ENCODE assay signal across 8 mouse cellular contexts in the genomic region with DNA sequence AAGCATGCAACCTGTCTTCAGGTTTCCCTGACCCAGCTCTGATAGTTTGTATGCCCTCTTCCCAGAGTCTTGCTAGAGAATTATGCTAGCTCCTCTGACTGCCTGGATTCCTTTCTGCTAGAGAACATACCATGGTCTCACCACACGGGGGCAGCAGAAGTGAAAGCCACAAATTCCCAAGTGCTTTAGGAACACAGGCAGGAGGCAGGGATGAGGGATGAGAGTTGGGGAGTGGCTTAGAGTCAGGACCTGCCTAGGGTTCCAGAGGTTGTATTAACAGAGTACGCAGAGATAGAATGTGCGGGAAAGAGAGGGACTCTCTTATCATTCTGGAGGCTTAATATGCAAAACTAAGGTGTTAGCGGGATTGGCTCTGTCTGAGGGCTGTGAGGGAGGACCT.
A peak's percentile ranks its signal among the peaks of the same experiment; 100 is the strongest.
DNase-seq lines count a peak whose midpoint lies in the region; ATAC-seq and TF ChIP-seq lines count a peak whose summit lies in the region.

No protein-coding gene starts in this region.

- peak; percentile 20 for DNase-seq in CH12.LX (ENCODE audit: extremely low read depth)
- peak; percentile 43 for DNase-seq in adrenal gland, adult 2 months
- peak; percentile 86 for DNase-seq in embryo, embryonic 10.5 days (ENCODE audit: low spot score)
- DNase-seq in kidney, postnatal 4 days = peak; percentile 75 to 77
- DNase-seq in lung, embryonic 14.5 days = peak; percentile 85
- peak; percentile 81 for DNase-seq in retina, embryonic 14.5 days (ENCODE audit: low spot score)
- DNase-seq in MN1 (ENCODE audit: low spot score) = no peak

- H3K36me3 ChIP-seq in CH12.LX (replicated peaks in 1 of 2; ENCODE audit: control insufficient read depth in 1 of 2, insufficient read depth in 1 of 2, low read length in 1 of 2) = no peaks in the 10 kb centered on the region
- H3K36me3 ChIP-seq in heart, embryonic 15.5 days = no peaks in the 10 kb centered on the region
- H3K36me3 ChIP-seq in lung, embryonic 14.5 days (ENCODE audit: insufficient read depth) = no peaks in the 10 kb centered on the region

- H3K9me3 ChIP-seq in CH12.LX (replicated peaks; ENCODE audit: low read length) = no peaks in the 10 kb centered on the region
- no peaks in the 10 kb centered on the region for H3K9me3 ChIP-seq in heart, embryonic 15.5 days (replicated peaks)
- no peaks in the 10 kb centered on the region for H3K9me3 ChIP-seq in lung, embryonic 14.5 days (ENCODE audit: low read depth, low read length)

- H3K4me3 ChIP-seq in CH12.LX (replicated peaks in 1 of 3; ENCODE audit: low read depth in 2 of 3, low read length in 2 of 3, poor library complexity in 1 of 3) = no peak overlapping the region
- H3K4me3 ChIP-seq in heart, embryonic 15.5 days = no peak overlapping the region
- H3K4me3 ChIP-seq in lung, embryonic 14.5 days (ENCODE audit: low read depth, low read length) = no peak overlapping the region

- H3K27me3 ChIP-seq in CH12.LX (replicated peaks) = no peaks in the 10 kb centered on the region
- H3K27me3 ChIP-seq in heart, embryonic 15.5 days = no peaks in the 10 kb centered on the region
- H3K27me3 ChIP-seq in lung, embryonic 14.5 days (ENCODE audit: insufficient read depth, low read length) = no peaks in the 10 kb centered on the region

- in situ Hi-C loops in CH12.LX (cut with MboI; ENCODE audit: low pct_ligation_motif_present, low pct_unique_long_range_greater_than_20kb, low sequenced_read_pairs) = no loop called here

- dilution Hi-C loops in CH12.LX (cut with MboI; ENCODE audit: extremely low pct_ligation_motif_present, extremely low pct_unique_long_range_greater_than_20kb, low sequenced_read_pairs) = no loop called here

- peak; percentile 47; the same call in 1 of the 2 replicates for ATAC-seq in heart, embryonic 15.5 days (replicated peaks; ENCODE audit: insufficient number of reproducible peaks, insufficient read depth, low FRiP score, low read depth)
- peak; percentile 85 for ATAC-seq in lung, embryonic 14.5 days (ENCODE audit: insufficient read depth)

- H3K79me2 ChIP-seq in CH12.LX (replicated peaks; ENCODE audit: control insufficient read depth, extremely low read depth, insufficient read depth, poor library complexity, severe bottlenecking) = no peaks in the 10 kb centered on the region

- peak; percentile 36 for TF ChIP-seq RAD21 in CH12.LX (IDR thresholded peaks at IDR 0.05; ENCODE audit: low read depth, low read length)

- peak; percentile 43 to 68; a peak in 3 of 4 replicates for TF ChIP-seq CTCF in CH12.LX (conservative IDR thresholded peaks at IDR 0.05 in 1 of 2, IDR thresholded peaks at IDR 0.05 in 1 of 2; ENCODE audit: low read depth in 2 of 2, low read length in 2 of 2)
- peak; percentile 89 for TF ChIP-seq CTCF in lung, embryonic 14.5 days (IDR thresholded peaks at IDR 0.05; ENCODE audit: low read depth)

- H3K4me1 ChIP-seq in CH12.LX (ENCODE audit: control insufficient read depth in 1 of 2, insufficient read depth in 2 of 2) = no peaks in the 10 kb centered on the region
- H3K4me1 ChIP-seq in heart, embryonic 15.5 days (replicated peaks) = no peaks in the 10 kb centered on the region
- peaks cover 3% of the 10 kb centered on the region; the same call in 1 of the 2 replicates for H3K4me1 ChIP-seq in lung, embryonic 14.5 days (ENCODE audit: insufficient read depth)

- no peak for TF ChIP-seq POLR2A in CH12.LX (IDR thresholded peaks at IDR 0.05; ENCODE audit: low read depth, low read length)

- no peak overlapping the region for H3K9ac ChIP-seq in CH12.LX (ENCODE audit: insufficient read depth, low read depth)
- no peak overlapping the region for H3K9ac ChIP-seq in heart, embryonic 15.5 days
- H3K9ac ChIP-seq in lung, embryonic 14.5 days = no peak overlapping the region

- H3K27ac ChIP-seq in CH12.LX (ENCODE audit: insufficient read depth, low read depth) = no peak overlapping the region
- H3K27ac ChIP-seq in heart, embryonic 15.5 days = no peak overlapping the region
- no peak overlapping the region for H3K27ac ChIP-seq in lung, embryonic 14.5 days (ENCODE audit: low read depth)

- TF ChIP-seq EP300 in CH12.LX (IDR thresholded peaks at IDR 0.05; ENCODE audit: low read length) = no peak

- H3K4me2 ChIP-seq in CH12.LX (ENCODE audit: insufficient read depth, low read depth, poor library complexity, severe bottlenecking) = no peak overlapping the region
- H3K4me2 ChIP-seq in heart, embryonic 15.5 days = no peak overlapping the region
- no peak overlapping the region for H3K4me2 ChIP-seq in lung, embryonic 14.5 days

- WGBS in heart, embryonic 15.5 days = 16% methylated on average over 4 of the region's 4 CpGs
- 14% methylated on average over 4 of the region's 4 CpGs for WGBS in lung, embryonic 14.5 days

TF ChIP-seq in CH12.LX, 34 proteins besides CTCF, POLR2A, EP300 and RAD21:
- TF ChIP-seq PAX5 (IDR thresholded peaks at IDR 0.05; ENCODE audit: low read length) (no peak), RCOR1 (conservative IDR thresholded peaks at IDR 0.05; ENCODE audit: low read depth, low read length) (no peak), JUN (IDR thresholded peaks at IDR 0.05; ENCODE audit: insufficient read depth, low read depth, low read length) (no peak), UBTF (IDR thresholded peaks at IDR 0.05; ENCODE audit: low read depth, low read length) (no peak), POLR2AphosphoS2 (IDR thresholded peaks at IDR 0.05; ENCODE audit: low read depth, low read length) (no peak), NELFE (IDR thresholded peaks at IDR 0.05; ENCODE audit: low read depth, low read length) (0 out of 2 replicates have a peak, but pooled peaks have one; percentile 19), SMC3 (IDR thresholded peaks at IDR 0.05; ENCODE audit: low read depth, low read length) (peak; percentile 68), ZNF384 (IDR thresholded peaks at IDR 0.05; ENCODE audit: low read depth, low read length) (no peak), E2F4 (IDR thresholded peaks at IDR 0.05; ENCODE audit: insufficient replicate concordance, low read depth, low read length) (no peak), CHD2 (IDR thresholded peaks at IDR 0.05; ENCODE audit: low read length) (no peak)
